Mouse (Mus musculus): Measurements from ENCODE around the gene Plscr5. TPM values are rescaled to one million over a fixed set of nuclear protein-coding genes. Genes with fewer than 3 reads are reported as not detected.

Plscr5 gene
- total RNA-seq, 4 experiments from 2014 or later = not detected

DNA sequence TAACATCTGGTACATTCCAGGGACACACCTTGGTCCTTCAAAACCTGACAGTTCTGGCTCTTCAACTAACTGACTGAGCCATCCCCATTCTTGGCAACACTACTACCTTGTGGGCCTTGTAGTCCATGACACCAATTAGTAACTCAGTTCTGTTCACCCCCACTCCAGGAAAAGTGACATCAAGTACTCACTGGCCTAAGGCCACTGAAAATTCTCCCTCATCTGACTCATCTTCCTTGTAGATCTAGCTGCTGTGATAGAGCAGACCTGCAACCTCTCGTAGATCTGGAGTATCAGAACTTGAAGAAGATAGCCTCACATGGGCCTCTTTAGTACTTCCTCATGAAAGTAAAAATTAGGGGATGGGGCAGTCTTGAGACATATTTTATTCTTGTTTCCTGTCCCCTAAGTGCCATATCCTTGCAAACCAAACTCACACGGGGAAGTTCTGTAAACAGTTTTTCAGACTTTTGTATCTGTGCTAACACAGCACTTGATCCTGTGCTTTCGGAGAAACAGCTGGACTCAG lies 33.5 kb downstream of the Plscr5 start:
- DNase-seq (ENCODE audit: low spot score in 2 of 2) = no peak

DNA sequence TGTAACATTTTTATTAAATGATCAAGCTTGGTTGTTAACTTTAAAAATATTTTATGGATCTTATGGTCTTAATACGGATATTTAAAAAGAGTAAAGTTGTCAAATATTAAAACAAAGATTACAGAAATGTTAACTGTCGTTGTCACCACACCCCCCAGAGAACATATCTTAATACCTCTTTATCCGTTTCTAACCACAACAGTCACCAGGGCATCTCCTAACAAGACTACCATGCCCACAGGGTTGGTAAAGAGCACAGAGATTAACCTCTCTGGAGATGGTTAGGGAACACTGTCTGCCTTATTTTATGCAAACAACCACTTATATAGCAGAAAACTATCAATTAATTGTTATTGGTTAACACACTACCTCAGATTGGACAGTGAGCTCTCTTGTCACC lies 34.1 kb downstream of the Plscr5 start:
- no peak for DNase-seq (ENCODE audit: low spot score in 2 of 2)

DNA sequence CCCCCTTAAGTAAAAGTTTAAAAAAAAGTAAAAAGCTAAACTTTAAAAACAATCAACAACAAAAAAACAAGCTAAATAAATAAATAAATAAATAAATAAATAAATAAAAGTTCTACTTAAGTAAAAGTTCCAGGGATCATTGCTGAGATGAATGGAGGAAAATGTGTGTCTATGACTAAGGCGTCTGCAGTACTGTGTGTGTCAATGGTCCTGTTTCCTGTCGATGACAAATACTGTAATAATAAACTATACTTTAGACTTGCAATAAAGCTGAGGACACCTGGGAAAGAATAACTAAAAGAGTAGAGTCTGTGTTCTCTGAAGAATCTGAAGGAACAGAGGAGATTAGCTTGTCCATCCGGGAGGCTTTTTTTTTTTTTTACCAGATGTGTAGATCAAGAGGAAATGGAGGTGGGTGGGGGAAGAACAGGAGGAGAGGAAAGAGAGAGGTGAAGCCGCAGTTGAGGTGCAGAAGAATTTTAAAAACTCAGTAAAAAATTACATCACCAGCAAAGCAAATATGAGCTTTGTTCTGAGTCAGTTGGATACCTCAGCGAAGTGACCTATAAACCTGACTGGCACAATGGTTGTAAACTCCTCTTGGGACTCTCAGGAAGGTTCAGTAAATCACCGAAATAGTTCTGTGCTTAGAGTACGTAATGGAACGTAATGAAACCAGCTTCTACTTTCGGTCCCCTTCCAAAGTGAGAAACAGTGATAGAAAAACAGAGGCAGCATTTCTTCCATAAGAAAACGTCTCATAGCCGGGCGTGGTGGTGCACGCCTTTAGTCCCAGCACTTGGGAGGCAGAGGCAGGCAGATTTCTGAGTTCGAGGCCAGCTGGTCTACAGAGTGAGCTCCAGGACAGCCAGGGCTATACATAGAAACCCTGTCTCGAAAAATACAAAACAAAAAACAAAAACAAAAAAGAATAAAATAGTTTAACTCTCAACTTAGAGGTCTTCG lies 36.4 kb downstream of the Plscr5 start:
- DNase-seq (ENCODE audit: low spot score in 2 of 2) = no peak

DNA sequence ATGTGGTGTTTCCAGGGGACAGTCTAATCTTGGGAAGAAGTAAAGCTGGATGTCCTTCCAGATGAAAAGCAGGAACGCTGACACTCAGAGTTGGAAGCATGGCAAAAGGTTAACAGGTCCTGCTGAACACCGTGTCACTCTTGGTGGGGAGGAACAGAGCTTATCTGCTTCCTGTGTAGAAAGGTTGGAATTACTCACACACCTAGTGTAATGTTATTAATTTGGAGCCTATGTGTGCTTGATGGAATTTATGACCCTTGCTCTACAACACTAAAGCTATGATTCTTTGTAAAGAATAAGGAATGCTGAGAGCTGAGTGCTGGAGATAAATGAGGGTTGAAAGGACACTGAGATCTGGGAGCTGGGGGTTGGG lies 37.1 kb downstream of the Plscr5 start:
- no peak for DNase-seq (ENCODE audit: low spot score in 2 of 2)

DNA sequence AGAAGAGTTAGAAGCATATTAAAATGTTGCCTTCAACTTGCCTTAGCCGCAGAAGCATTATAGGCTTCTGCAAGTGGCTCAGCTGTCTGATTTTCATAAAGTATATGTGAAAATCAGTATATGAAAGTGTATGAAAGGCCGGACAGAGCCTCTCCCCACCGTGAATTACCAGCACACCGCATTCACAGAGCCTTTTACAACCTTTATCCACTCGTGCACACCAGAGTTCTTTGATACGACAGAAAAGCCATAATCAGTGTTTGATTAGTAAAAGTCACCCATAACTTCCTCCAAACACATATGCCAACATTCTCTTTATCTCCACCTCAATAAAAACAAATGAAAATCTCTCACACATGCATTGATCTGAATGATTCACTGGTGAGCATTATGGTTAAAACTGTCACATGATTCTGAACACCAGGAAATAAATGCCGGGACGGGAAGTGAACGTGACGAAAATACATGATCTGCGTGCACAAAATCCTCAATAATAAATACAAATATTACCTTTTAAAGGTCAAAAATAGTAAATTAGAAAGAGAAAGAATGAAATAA lies 42.2 kb downstream of the Plscr5 start:
- no peak for DNase-seq (ENCODE audit: low spot score in 2 of 2)

DNA sequence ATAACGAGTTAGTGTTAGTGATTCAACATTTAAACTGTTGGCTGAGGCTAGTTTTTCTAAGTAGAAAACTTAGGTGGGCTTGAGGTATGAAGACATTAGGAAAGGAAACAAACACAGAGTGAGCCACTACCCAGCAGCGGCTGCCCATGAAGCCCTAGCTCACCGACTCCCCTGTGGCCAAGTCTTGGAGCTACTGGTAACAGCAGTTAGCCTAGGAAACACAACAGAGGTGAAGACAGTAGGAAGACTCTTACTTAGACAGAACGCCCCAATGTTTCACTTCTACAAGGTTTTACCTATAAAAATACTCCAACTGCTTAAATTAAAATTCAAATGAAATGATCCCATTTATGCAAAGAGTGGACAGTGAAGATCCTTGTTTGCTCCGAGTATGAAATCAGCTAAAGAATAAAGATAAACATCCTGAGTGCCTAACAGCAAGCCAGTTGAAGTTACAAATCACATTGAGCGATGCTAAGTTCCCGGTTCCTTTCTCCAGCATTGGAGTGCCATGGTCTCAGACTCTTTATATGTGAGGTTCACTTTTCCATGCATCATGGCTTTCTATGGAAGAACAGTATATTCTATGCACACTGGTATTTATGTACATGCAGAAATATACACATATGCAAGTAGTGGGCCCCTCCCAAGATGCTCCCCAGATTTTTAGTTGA lies 56.2 kb downstream of the Plscr5 start:
- no peak for DNase-seq (ENCODE audit: low spot score in 2 of 2)

DNA sequence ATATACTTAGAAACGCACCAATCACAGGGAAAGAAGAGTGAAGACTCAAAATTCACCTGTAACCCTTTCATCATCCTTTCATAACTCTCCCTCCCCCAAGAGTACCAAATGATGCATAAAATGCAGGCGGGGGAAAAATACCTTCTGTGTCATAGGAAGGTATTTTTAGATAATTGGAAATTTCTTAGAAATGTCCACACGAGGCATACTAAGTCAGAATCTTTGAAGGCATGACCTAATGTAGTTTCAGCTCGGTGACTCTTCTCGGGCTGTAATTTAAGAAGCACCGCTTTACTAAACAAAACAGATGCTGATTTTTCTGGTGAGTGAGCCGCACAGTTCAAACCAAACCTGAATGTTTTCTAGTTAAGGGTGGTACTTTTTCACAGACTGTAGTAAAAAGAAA lies 56.7 kb downstream of the Plscr5 start, which contains the start of gene Plscr1:
Gene Plscr1 (plus strand): TSS at position 304 of the 406 bp plus-strand sequence.
- no peak for DNase-seq (ENCODE audit: low spot score in 2 of 2)

DNA sequence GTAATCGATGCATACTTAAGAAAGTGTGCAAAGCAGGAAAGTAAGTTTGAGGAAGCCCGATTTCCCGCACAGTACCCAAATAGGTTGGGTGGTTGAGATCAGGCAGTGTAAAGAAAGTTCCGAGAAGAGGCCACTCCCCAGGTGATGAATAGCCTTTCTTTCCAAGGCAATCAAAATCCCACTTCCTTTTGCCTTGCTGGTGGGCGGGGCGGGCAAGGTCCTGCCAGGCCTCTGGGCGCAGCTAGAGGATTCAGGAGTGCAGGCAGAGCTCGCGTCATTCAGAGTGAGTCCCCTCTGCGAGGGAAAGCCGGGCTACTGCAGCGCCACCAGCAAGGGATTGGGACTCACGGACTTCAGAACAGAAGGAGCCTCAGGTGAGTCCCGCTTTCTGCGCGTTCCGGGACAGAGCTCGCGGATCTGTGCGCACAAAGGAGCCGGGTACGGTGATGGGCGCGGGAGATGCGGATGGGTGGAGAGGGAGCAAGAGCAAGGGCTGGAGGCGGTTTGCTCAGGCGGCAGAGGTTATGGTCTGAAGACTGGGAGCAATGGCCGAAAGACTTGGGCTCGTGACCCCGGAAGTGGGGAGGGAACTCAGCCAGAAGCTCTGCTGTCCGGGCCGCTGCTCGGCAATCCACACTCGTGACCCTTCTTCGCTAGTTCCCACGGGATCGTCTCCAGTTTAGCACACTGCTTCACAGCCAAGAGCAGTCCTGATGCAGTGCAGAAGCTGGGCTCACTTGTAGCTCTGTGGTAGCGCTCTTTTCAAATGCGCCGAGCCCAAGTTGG lies 57.4 kb downstream of the Plscr5 start:
- DNase-seq (ENCODE audit: low spot score in 2 of 2) = peak; percentile 63 to 70

DNA sequence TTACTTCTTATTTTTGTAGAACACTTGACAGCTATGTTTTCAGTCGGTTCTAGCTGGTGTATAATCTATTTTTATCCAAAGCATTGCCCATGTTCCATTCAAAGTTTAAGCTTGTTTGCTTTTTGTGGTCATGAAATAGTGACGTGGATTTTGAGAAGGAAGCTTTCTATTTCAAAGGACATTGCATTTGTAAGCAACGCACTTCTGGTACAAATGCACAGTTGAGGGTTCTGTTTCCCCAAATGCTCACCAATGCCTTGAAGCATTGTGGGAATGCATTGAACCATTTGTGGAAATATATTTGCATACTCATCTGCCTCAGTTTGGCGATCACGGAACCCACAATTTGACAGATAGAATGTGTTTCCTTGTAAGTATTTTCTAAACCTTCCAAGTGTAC lies 60.0 kb downstream of the Plscr5 start:
- no peak for DNase-seq (ENCODE audit: low spot score in 2 of 2)

DNA sequence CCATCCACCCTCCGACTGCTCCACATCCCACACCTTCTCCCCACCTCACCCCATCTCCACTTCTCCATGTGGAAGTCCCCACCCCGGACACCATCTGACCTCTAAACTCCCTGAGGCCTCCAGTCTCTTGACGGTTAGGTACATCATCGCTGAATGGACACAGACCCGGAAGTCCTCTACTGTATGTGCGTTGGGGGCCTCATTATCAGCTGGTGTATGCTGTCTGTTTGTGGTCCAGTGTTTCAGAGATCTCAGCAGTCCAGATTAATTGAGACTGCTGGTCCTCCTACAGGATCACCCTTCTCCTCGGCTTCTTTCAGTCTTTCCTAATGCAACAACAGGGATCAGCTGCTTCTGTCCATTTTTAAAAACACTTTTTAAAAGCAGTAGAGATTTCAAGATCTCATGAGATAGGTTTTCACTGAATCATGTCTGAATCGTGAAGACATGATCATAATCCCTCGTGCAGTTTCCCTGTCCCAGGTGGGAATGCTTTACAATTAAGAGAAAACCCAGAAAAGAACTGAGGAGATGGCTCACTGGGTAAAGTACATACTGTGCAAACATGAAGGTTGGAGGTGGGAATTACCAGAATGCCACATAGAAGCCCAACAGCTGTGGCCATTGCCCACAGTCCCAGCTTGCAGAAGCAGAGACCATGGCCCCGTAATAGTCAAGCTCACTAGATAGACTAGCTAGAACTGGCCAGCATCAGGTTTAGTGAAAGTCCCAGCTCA lies 61.0 kb downstream of the Plscr5 start:
- no peak for DNase-seq (ENCODE audit: low spot score in 2 of 2)

Other genes starting within 250 kb of the Plscr5 start
- 1 to 10 TPM in 1 of 4 experiments, under 1 TPM in 3; 0.56 to 1.1 (median 0.81) TPM for gene Plscr1, start 56.8 kb downstream of the Plscr5 start, total RNA-seq (2022)
- gene Plscr2, start 82.7 kb downstream of the Plscr5 start, total RNA-seq (2022) = 1 to 10 TPM in 3 of 4 experiments, under 1 TPM in 1; 0.97 to 1.7 (median 1.4) TPM
- gene 1700057G04Rik, start 116.4 kb downstream of the Plscr5 start, total RNA-seq (2022) = not detected

All from gastrocnemius, adult 8-10 months (tissue).